ENCODE assay signal across 8 mouse cellular contexts in genomic region chr1:134454904-134455824, GRCm38 (mm10). TPM values are rescaled to one million over a fixed set of nuclear protein-coding genes. Genes with fewer than 3 reads are reported as not detected.
DNase-seq lines count a peak whose midpoint lies in the region; ATAC-seq lines count a peak whose summit lies in the region.

TSS of gene Klhl12 (plus strand) at chr1:134455531.

- no peaks in the 10 kb centered on the region for H3K9me3 ChIP-seq in hindbrain, embryonic 12.5 days (replicated peaks)

- H3K27me3 ChIP-seq in hindbrain, embryonic 12.5 days, result no peaks in the 10 kb centered on the region

- peak within 1 kb of the TSS; percentile 97 for H3K4me3 ChIP-seq in hindbrain, embryonic 12.5 days

- H3K9ac ChIP-seq in hindbrain, embryonic 12.5 days, result peak within 1 kb of the TSS; percentile 94

- peak within 1 kb of the TSS; percentile 76 for H3K4me2 ChIP-seq in hindbrain, embryonic 12.5 days (replicated peaks)

- peaks cover 13% of the 10 kb centered on the region; the same call in 1 of the 2 replicates for H3K36me3 ChIP-seq in hindbrain, embryonic 12.5 days

- H3K27ac ChIP-seq in hindbrain, embryonic 12.5 days, result peak within 1 kb of the TSS; percentile 80

- H3K4me1 ChIP-seq in hindbrain, embryonic 12.5 days, result peaks cover 10% of the 10 kb centered on the region

- under 1% methylated on average over 59 of the region's 61 CpGs for WGBS in hindbrain, embryonic 12.5 days

- peak; percentile 93 for DNase-seq in Muller cell, postnatal 12 days (ENCODE audit: inconsistent ontology term)
- DNase-seq in cerebellum, adult 9-11 months, result peak; percentile 95
- DNase-seq in frontal cortex, adult 2 months (ENCODE audit: extremely low spot score in 1 of 2, low spot score in 1 of 2), result peak; percentile 89 to 97
- DNase-seq in layer of hippocampus, postnatal 14 days (ENCODE audit: low spot score in 2 of 2), result peak; percentile 94
- DNase-seq in lung, postnatal 14 days, result peak; percentile 97
- DNase-seq in retina, adult 2 months (ENCODE audit: low read depth, low spot score), result peak; percentile 80
- peak; percentile 96 to 97 for DNase-seq in thymus, postnatal 36 days

- peak; percentile 93 for ATAC-seq in hindbrain, embryonic 12.5 days (ENCODE audit: low FRiP score)

RNA-seq across cellular contexts. Expression of gene Klhl12, which starts in this region (rescaled TPM):
- 26.5 and 28.4 TPM in 2 replicates for polyA plus RNA-seq in frontal cortex, adult 2 months (2012; rRNA removed)
- 32.3 and 32.9 TPM in 2 replicates for polyA plus RNA-seq in hindbrain, embryonic 12.5 days (2016; fragmentation: Nextera tagmentation; extraction: Ambion mirVana)
- total RNA-seq in layer of hippocampus, postnatal 14 days (2021), result 10 to 100 TPM; 37.2 to 41.5 TPM

Comparison
In these comparisons a context has a peak if more than half of its experiments do, and no peak if none do; other contexts are left out.
1. Peak in every context shown above with its lines: DNase-seq, ATAC-seq, H3K4me3 ChIP-seq and H3K27ac ChIP-seq.